8 mouse cellular contexts compared by ENCODE assay signal in the genomic region with DNA sequence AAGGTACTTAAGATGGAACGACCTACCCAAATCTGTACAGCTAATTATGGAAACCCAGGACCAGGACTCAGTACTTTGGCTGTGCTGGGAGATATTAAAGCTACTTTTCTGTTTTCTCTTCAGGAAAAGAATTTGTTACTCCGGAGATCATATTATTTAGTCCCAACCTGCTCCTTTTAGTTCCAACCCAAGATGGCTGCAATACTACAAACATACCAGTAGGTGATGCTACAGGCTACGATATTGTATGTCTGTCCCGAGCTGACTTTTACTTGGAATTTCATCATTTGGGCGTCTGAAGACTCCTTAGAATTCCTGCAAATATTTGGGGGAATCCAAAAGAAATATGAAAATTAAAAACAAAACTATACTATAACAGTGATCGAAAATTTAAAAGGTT. TPM values are rescaled to one million over a fixed set of nuclear protein-coding genes. Genes with fewer than 3 reads are reported as not detected.
A peak's percentile ranks its signal among the peaks of the same experiment; 100 is the strongest.
DNase-seq lines count a peak whose midpoint lies in the region; ATAC-seq and TF ChIP-seq lines count a peak whose summit lies in the region.

No protein-coding gene starts in this region.

- DNase-seq in cerebellum, postnatal 10 days, result peak; percentile 35 to 70
- DNase-seq in cerebellum, postnatal 4 days (ENCODE audit: low spot score in 2 of 2), result no peak
- peak; percentile 40 to 67 for DNase-seq in left cerebral cortex, postnatal 14 days (ENCODE audit: low spot score in 2 of 2)
- DNase-seq in left cerebral cortex, postnatal 4 days, result no peak
- DNase-seq in NIH3T3 (ENCODE audit: low read depth), result peak; percentile 82
- DNase-seq in testis, postnatal 14 days (ENCODE audit: low spot score), result no peak
- DNase-seq in kidney, postnatal 25 days, result no peak

- H3K4me3 ChIP-seq in intestine, postnatal 0 days (ENCODE audit: low read depth, low read length), result no peak overlapping the region

- peak; percentile 92 for TF ChIP-seq CTCF in intestine, postnatal 0 days (IDR thresholded peaks at IDR 0.05; ENCODE audit: low read depth)

- no peaks in the 10 kb centered on the region for H3K9me3 ChIP-seq in intestine, postnatal 0 days (ENCODE audit: control insufficient read depth)

- no peak overlapping the region for H3K9ac ChIP-seq in intestine, postnatal 0 days (ENCODE audit: low read depth, low read length)

- H3K4me1 ChIP-seq in intestine, postnatal 0 days (replicated peaks; ENCODE audit: control insufficient read depth, insufficient read depth, low read length), result no peaks in the 10 kb centered on the region

- WGBS in intestine, postnatal 0 days, result 8% methylated on average over 6 of the region's 6 CpGs

- intact Hi-C loops in left cerebral cortex, postnatal 14 days (cut with DNase I), result no loop called here
- intact Hi-C loops in left cerebral cortex, postnatal 4 days (cut with DNase I), result loop anchor here (5.0 kb wide), 1 partner anchor 988 kb away; no protein-coding TSS in a partner anchor

- H3K27ac ChIP-seq in intestine, postnatal 0 days (ENCODE audit: low read depth, low read length), result no peak overlapping the region

- H3K27me3 ChIP-seq in intestine, postnatal 0 days (replicated peaks; ENCODE audit: control insufficient read depth, insufficient read depth, low read length), result no peaks in the 10 kb centered on the region; the same call in 1 of the 2 replicates

- no peak overlapping the region for H3K4me2 ChIP-seq in intestine, postnatal 0 days (replicated peaks; ENCODE audit: low read depth)

- H3K36me3 ChIP-seq in intestine, postnatal 0 days (ENCODE audit: control insufficient read depth, insufficient read depth), result no peaks in the 10 kb centered on the region

- ATAC-seq in intestine, postnatal 0 days, result no peak

RNA-seq across cellular contexts. Expression of a gene that starts 32.6 kb away (rescaled TPM):
- total RNA-seq in left cerebral cortex, postnatal 14 days (2021), result 10 to 100 TPM in 1 of 2 experiments, 1 to 10 TPM in 1; 9.8 to 10.5 TPM
- 10 to 100 TPM; 11.1 TPM for total RNA-seq in left cerebral cortex, postnatal 4 days (2021)
- 4.3 and 4.4 TPM in 2 replicates for polyA plus RNA-seq in intestine, postnatal 0 days (2015; fragmentation: Nextera tagmentation; extraction: Ambion mirVana)

Comparison
In these comparisons a context has a peak if more than half of its experiments do, and no peak if none do; other contexts are left out.
1. DNase-seq: peak in cerebellum, postnatal 10 days (2 of 2), left cerebral cortex, postnatal 14 days (2 of 2) and NIH3T3 (single experiment); none in cerebellum, postnatal 4 days (0 of 2), left cerebral cortex, postnatal 4 days (single experiment), testis, postnatal 14 days (single experiment) and kidney, postnatal 25 days (0 of 2).